ENCODE assay signal across 8 mouse cellular contexts in genomic region chr16:37871112-37871715, GRCm38 (mm10). TPM values are rescaled to one million over a fixed set of nuclear protein-coding genes. Genes with fewer than 3 reads are reported as not detected.
DNase-seq lines count a peak whose midpoint lies in the region; ATAC-seq and TF ChIP-seq lines count a peak whose summit lies in the region.

No protein-coding gene starts in this region.

- no peak for DNase-seq in hindbrain, embryonic 10.5 days (ENCODE audit: low spot score)
- no peak for DNase-seq in hindbrain, embryonic 11.5 days (ENCODE audit: low spot score)
- DNase-seq in adrenal gland, adult 8-10 months: peak; percentile 77
- no peak for DNase-seq in kidney, postnatal 0 days (ENCODE audit: low spot score)
- DNase-seq in T-cell, adult 2 months (ENCODE audit: low spot score): no peak
- DNase-seq in thymus, postnatal 4 days: no peak

- no peak for ATAC-seq in hindbrain, embryonic 11.5 days (ENCODE audit: low FRiP score)
- 0 out of 2 replicates have a peak, but pooled peaks have one; percentile 13 for ATAC-seq in granulocyte monocyte progenitor cell, adult 5-6 weeks (replicated peaks; ENCODE audit: poor library complexity, severe bottlenecking)
- ATAC-seq in kidney, postnatal 0 days (replicated peaks; ENCODE audit: low FRiP score, low read depth): no peak
- no peak for ATAC-seq in midbrain, embryonic 15.5 days (replicated peaks)

- no peaks in the 10 kb centered on the region for H3K27me3 ChIP-seq in hindbrain, embryonic 10.5 days (ENCODE audit: insufficient read depth, poor library complexity, severe bottlenecking)
- H3K27me3 ChIP-seq in hindbrain, embryonic 11.5 days (ENCODE audit: control insufficient read depth, insufficient read depth, low read length): no peaks in the 10 kb centered on the region
- H3K27me3 ChIP-seq in kidney, postnatal 0 days (ENCODE audit: insufficient read depth, low read length): no peaks in the 10 kb centered on the region
- H3K27me3 ChIP-seq in midbrain, embryonic 15.5 days (replicated peaks): no peaks in the 10 kb centered on the region

- no peak for TF ChIP-seq CTCF in kidney, postnatal 0 days (IDR thresholded peaks at IDR 0.05; ENCODE audit: low read depth)

- H3K4me1 ChIP-seq in hindbrain, embryonic 10.5 days (replicated peaks): peaks cover 32% of the 10 kb centered on the region
- 0 out of 2 replicates have a peak, but pooled peaks cover 5% of the 10 kb centered on the region for H3K4me1 ChIP-seq in hindbrain, embryonic 11.5 days (replicated peaks; ENCODE audit: control insufficient read depth, insufficient read depth, low read length)
- peaks cover 13% of the 10 kb centered on the region for H3K4me1 ChIP-seq in kidney, postnatal 0 days (replicated peaks; ENCODE audit: insufficient read depth, low read length)
- peaks cover 26% of the 10 kb centered on the region for H3K4me1 ChIP-seq in midbrain, embryonic 15.5 days

- no peak overlapping the region for H3K27ac ChIP-seq in hindbrain, embryonic 10.5 days
- no peak overlapping the region for H3K27ac ChIP-seq in hindbrain, embryonic 11.5 days (ENCODE audit: low read depth, low read length)
- peak overlapping the region; percentile 34; the same call in 1 of the 2 replicates for H3K27ac ChIP-seq in kidney, postnatal 0 days
- no peak overlapping the region for H3K27ac ChIP-seq in midbrain, embryonic 15.5 days

- 94% methylated on average over 4 of the region's 4 CpGs for WGBS in hindbrain, embryonic 10.5 days
- 90% methylated on average over 4 of the region's 4 CpGs for WGBS in hindbrain, embryonic 11.5 days
- 54% methylated on average over 4 of the region's 4 CpGs for WGBS in kidney, postnatal 0 days
- WGBS in midbrain, embryonic 15.5 days: 73% methylated on average over 4 of the region's 4 CpGs

- H3K4me3 ChIP-seq in hindbrain, embryonic 10.5 days: 0 out of 2 replicates have a peak overlapping the region, but pooled peaks have one; percentile 79
- H3K4me3 ChIP-seq in hindbrain, embryonic 11.5 days (ENCODE audit: low read depth, low read length): no peak overlapping the region
- H3K4me3 ChIP-seq in kidney, postnatal 0 days (replicated peaks; ENCODE audit: low read depth, low read length): no peak overlapping the region
- no peak overlapping the region for H3K4me3 ChIP-seq in midbrain, embryonic 15.5 days

- H3K9me3 ChIP-seq in hindbrain, embryonic 10.5 days: no peaks in the 10 kb centered on the region
- H3K9me3 ChIP-seq in hindbrain, embryonic 11.5 days (ENCODE audit: control insufficient read depth, low read length): no peaks in the 10 kb centered on the region
- H3K9me3 ChIP-seq in kidney, postnatal 0 days (replicated peaks; ENCODE audit: low read length): no peaks in the 10 kb centered on the region
- no peaks in the 10 kb centered on the region for H3K9me3 ChIP-seq in midbrain, embryonic 15.5 days

- H3K36me3 ChIP-seq in hindbrain, embryonic 10.5 days: peaks cover 35% of the 10 kb centered on the region
- no peaks in the 10 kb centered on the region for H3K36me3 ChIP-seq in hindbrain, embryonic 11.5 days (ENCODE audit: control insufficient read depth, insufficient read depth, low read length)
- no peaks in the 10 kb centered on the region for H3K36me3 ChIP-seq in kidney, postnatal 0 days (ENCODE audit: insufficient read depth, low read length)
- H3K36me3 ChIP-seq in midbrain, embryonic 15.5 days (replicated peaks): no peaks in the 10 kb centered on the region

- no peak overlapping the region for H3K4me2 ChIP-seq in hindbrain, embryonic 11.5 days (replicated peaks; ENCODE audit: low read depth, low read length)
- no peak overlapping the region; the same call in 1 of the 2 replicates for H3K4me2 ChIP-seq in kidney, postnatal 0 days (ENCODE audit: low read length)
- peak overlapping the region; percentile 74; the same call in 1 of the 2 replicates for H3K4me2 ChIP-seq in midbrain, embryonic 15.5 days

- H3K9ac ChIP-seq in hindbrain, embryonic 11.5 days (ENCODE audit: low read depth, low read length): no peak overlapping the region
- no peak overlapping the region for H3K9ac ChIP-seq in kidney, postnatal 0 days (ENCODE audit: low read depth, low read length)
- no peak overlapping the region for H3K9ac ChIP-seq in midbrain, embryonic 15.5 days

RNA-seq across cellular contexts. Expression of gene Lrrc58, which starts 3.0 kb away (rescaled TPM):
- polyA plus RNA-seq in hindbrain, embryonic 10.5 days (2016; fragmentation: Nextera tagmentation; extraction: Ambion mirVana): 44.7 and 54.0 TPM in 2 replicates
- 55.8 and 63.8 TPM in 2 replicates for polyA plus RNA-seq in hindbrain, embryonic 11.5 days (2014; fragmentation: Nextera tagmentation; extraction: Ambion mirVana)
- 100 to 1,000 TPM; 130 to 206 (median 160) TPM for total RNA-seq in adrenal gland, adult 8-10 months (2022)
- total RNA-seq in granulocyte monocyte progenitor cell, adult 5-6 weeks (2014; fragmentation: Nextera tagmentation): 59.3 and 60.5 TPM in 2 replicates
- total RNA-seq in granulocyte monocyte progenitor cell, adult 5-6 weeks (2017): 55.8 TPM in 2 replicates
- polyA plus RNA-seq in kidney, postnatal 0 days (2015; fragmentation: Nextera tagmentation; extraction: Ambion mirVana): 54.1 and 58.8 TPM in 2 replicates
- 41.6 and 41.9 TPM in 2 replicates for polyA plus RNA-seq in midbrain, embryonic 15.5 days (2015; fragmentation: Nextera tagmentation; extraction: Ambion mirVana)

RNA-seq across cellular contexts. Expression of gene Gm36028, which starts 10.3 kb away (rescaled TPM):
- 0.24 and 0.58 TPM in 2 replicates for polyA plus RNA-seq in hindbrain, embryonic 10.5 days (2016; fragmentation: Nextera tagmentation; extraction: Ambion mirVana)
- polyA plus RNA-seq in hindbrain, embryonic 11.5 days (2014; fragmentation: Nextera tagmentation; extraction: Ambion mirVana): 0.26 TPM in 1 of 2 replicates, not detected in the other
- under 1 TPM in 2 of 4 experiments, not detected in 2; 0.29 to 0.75 TPM for total RNA-seq in adrenal gland, adult 8-10 months (2022)
- 0.92 TPM in 1 of 2 replicates, not detected in the other for total RNA-seq in granulocyte monocyte progenitor cell, adult 5-6 weeks (2014; fragmentation: Nextera tagmentation)
- total RNA-seq in granulocyte monocyte progenitor cell, adult 5-6 weeks (2017): not detected in 2 replicates
- polyA plus RNA-seq in kidney, postnatal 0 days (2015; fragmentation: Nextera tagmentation; extraction: Ambion mirVana): 1.9 and 2.8 TPM in 2 replicates
- not detected in 2 replicates for polyA plus RNA-seq in midbrain, embryonic 15.5 days (2015; fragmentation: Nextera tagmentation; extraction: Ambion mirVana)

RNA-seq across cellular contexts. Expression of gene Gpr156, which starts 45.1 kb away (rescaled TPM):
- 2.1 and 4.5 TPM in 2 replicates for polyA plus RNA-seq in hindbrain, embryonic 10.5 days (2016; fragmentation: Nextera tagmentation; extraction: Ambion mirVana)
- polyA plus RNA-seq in hindbrain, embryonic 11.5 days (2014; fragmentation: Nextera tagmentation; extraction: Ambion mirVana): 4.0 and 4.8 TPM in 2 replicates
- total RNA-seq in adrenal gland, adult 8-10 months (2022): under 1 TPM; 0.09 to 0.65 (median 0.29) TPM
- not detected in 2 replicates for total RNA-seq in granulocyte monocyte progenitor cell, adult 5-6 weeks (2014; fragmentation: Nextera tagmentation)
- total RNA-seq in granulocyte monocyte progenitor cell, adult 5-6 weeks (2017): not detected in 2 replicates
- 0.55 and 0.59 TPM in 2 replicates for polyA plus RNA-seq in kidney, postnatal 0 days (2015; fragmentation: Nextera tagmentation; extraction: Ambion mirVana)
- polyA plus RNA-seq in midbrain, embryonic 15.5 days (2015; fragmentation: Nextera tagmentation; extraction: Ambion mirVana): 6.2 and 6.4 TPM in 2 replicates
